Mouse (Mus musculus) kidney, embryonic 15.5 days (tissue): ENCODE data around the gene Slc5a4b. TPM values are rescaled to one million over a fixed set of nuclear protein-coding genes. Genes with fewer than 3 reads are reported as not detected.
"Not testable (repeated sequence)": the region's sequence is repeated elsewhere in the genome, so short reads cannot be mapped to it uniquely, and the experiment has no call there.

Source experiments
- ATAC-seq: fragments of 200-750 bp; cut with Nextera tagmentation; replicated peaks from 2 replicates; pipeline ENCODE4 v1.8.0; 2017; ENCODE audit warnings: moderate TSS enrichment; ENCODE audit not compliant: low FRiP score
- H3K27ac ChIP-seq: fragments of 300-500 bp; sonication (generic); 2 replicates; pipeline ENCODE4 v1.5.1; 2015; ENCODE audit warnings: mild to moderate bottlenecking, inconsistent platforms
- H3K27me3 ChIP-seq: fragments of 300-500 bp; sonication (generic); 2 replicates; pipeline ENCODE4 v1.6.1; 2015; ENCODE audit warnings: inconsistent platforms
- H3K36me3 ChIP-seq: fragments of 300-500 bp; sonication (generic); 2 replicates; pipeline ENCODE4 v1.6.1; 2015; ENCODE audit warnings: inconsistent platforms
- H3K4me1 ChIP-seq: fragments of 300-500 bp; sonication (generic); 2 replicates; pipeline ENCODE4 v1.6.1; 2015; ENCODE audit warnings: inconsistent platforms
- H3K4me2 ChIP-seq: fragments of 300-500 bp; sonication (generic); 2 replicates; pipeline ENCODE4 v1.6.1; 2015; ENCODE audit warnings: moderate library complexity, mild to moderate bottlenecking, inconsistent platforms
- H3K4me3 ChIP-seq: fragments of 300-500 bp; sonication (generic); replicated peaks from 2 replicates; pipeline ENCODE4 v1.5.1; 2015; ENCODE audit warnings: mild to moderate bottlenecking, inconsistent platforms
- H3K9ac ChIP-seq: fragments of 300-500 bp; sonication (generic); 2 replicates; pipeline ENCODE4 v1.6.1; 2015; ENCODE audit warnings: mild to moderate bottlenecking, inconsistent platforms
- H3K9me3 ChIP-seq: fragments of 300-500 bp; sonication (generic); replicated peaks from 2 replicates; pipeline ENCODE4 v1.6.1; 2016; ENCODE audit warnings: inconsistent platforms
- WGBS: fragments of 180-500 bp; shearing (Covaris S2); methylation state at CpG from one replicate; pipeline ENCODE4 v1.1.7; 2015; ENCODE audit warnings: mixed read lengths; 5-methylcytosine and 5-hydroxymethylcytosine counted together
- polyA plus RNA-seq: library from polyadenylated mRNA; unstranded; fragments of >200 nt; fragmentation: Nextera tagmentation; extraction: Ambion mirVana; gene quantifications from 2 replicates; pipeline ENCODE4 v1.2.1, GENCODE M21; 2015

Slc5a4b gene
- polyA plus RNA-seq, 1 experiment from 2014 or later: 0.18 TPM

DNA sequence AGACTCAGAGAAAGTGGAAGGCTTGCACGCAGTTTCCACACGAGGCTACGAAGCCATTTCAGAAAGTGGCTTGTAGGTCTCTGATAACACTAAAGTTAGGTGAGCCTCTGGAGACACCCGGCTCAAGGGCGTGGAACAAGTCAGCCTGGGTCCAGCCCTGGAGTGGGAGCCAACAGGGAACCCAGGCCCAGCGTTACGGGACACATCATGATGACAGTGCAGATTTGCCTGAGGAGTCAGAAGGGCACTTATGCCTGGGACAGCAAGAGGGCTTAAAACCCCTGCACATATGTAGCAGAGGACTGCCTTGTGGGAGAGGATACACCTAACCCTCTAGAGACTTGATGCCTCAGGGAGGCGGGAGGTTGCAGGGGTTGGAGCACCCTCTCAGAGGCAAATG, 14.2 kb downstream of the Slc5a4b start:
- Histone ChIP-seq H3K27me3 (no peaks in the 10 kb centered on the region), H3K9ac (no peak overlapping the region), H3K4me1 (no peaks in the 10 kb centered on the region), H3K36me3 (no peaks in the 10 kb centered on the region), H3K9me3 (no peaks in the 10 kb centered on the region), H3K4me3 (no peak overlapping the region), H3K4me2 (no peak overlapping the region), H3K27ac (no peak overlapping the region)
- WGBS: 88% methylated on average over 8 of the region's 8 CpGs
- no peak for ATAC-seq

DNA sequence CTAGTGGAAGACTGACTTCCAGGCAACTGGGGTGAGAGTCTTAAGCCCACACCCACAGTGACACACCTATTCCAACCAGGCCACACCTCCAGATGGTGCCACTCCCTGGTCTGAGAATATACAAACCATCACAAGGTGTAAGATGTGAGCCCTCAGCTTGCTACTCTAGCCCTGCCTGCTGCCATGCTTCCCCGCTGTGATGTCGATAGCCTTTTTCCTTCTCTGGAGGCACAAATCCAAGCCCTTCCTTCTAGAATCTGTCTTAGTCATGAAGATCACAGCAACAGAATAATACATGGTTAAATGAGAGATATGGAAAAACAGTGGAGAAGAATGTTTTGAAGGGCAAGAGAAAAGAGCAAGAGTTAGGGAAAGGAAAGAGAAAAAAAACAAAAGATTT, 33.8 kb downstream of the Slc5a4b start:
- 92% methylated on average over 2 of the region's 2 CpGs for WGBS
- not testable (repeated sequence) for H3K4me3 ChIP-seq, H3K9me3 ChIP-seq, H3K9ac ChIP-seq, H3K27me3 ChIP-seq, H3K27ac ChIP-seq, H3K36me3 ChIP-seq, ATAC-seq, H3K4me1 ChIP-seq, H3K4me2 ChIP-seq

DNA sequence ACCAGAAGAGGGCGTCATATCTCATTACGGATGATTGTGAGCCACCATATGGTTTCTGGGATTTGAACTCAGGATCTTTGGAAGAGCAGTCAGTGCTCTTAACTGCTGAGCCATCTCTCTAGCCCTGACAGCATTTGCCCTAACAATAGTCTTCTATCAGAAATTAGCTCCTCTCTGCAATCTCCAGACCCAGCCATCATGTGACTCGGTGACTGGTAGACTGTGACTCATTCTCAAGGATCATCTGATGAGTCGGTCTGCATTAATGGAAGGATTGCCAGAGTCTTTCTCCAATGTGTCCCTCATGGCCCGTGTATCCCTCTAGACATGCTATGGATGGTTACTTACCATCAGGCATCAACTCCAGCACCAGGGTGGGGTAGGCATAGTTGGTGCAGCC, 38.7 kb downstream of the Slc5a4b start:
- 92% methylated on average over 5 of the region's 5 CpGs for WGBS
- not testable (repeated sequence) for H3K9me3 ChIP-seq, ATAC-seq, H3K27me3 ChIP-seq, H3K4me2 ChIP-seq, H3K27ac ChIP-seq, H3K9ac ChIP-seq, H3K36me3 ChIP-seq, H3K4me1 ChIP-seq, H3K4me3 ChIP-seq

DNA sequence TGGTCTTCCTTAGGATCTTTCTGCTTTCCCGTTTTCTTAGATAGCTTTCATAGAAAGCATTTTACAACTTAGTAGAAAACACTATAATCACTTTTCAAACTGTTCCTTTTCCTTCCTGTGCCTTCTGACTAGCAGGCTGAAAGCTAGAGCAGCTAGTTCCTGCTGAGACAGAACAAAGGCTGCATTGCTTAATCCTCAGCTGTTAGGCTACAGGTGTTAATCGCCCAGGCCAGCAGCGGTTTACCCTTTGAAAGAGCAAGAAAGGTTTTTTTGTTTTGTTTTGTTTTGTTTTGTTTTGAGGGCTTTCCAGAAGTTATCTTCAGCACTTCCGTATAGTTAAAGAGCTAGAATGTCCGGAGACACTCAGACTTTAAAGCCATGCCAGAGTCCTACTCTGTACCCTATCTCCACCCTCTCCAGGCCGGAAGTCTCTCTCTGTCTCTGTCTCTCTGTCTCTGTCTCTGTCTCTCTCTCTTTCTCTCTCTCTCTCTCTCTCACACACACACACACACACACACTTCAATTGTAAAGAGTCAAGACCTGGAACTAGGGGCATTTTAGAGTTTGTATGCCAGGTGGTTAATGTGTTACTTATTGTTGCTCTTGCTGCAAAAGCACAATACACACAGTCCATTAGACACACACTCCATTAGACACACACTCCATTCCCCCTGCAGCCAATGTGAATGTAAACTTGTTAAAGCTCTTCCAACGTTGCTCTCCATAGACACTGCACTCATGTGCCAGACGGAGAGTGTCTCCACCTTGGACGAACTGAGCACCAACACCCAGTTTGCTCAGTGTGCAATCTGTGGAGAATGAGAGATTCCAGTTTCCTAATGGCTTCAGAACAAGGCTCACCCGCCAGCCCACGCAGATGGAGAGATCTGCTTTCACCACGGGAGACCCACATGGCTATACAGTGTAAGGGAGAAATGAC, 42.8 kb downstream of the Slc5a4b start:
- Histone ChIP-seq H3K4me3 (no peak overlapping the region), H3K9me3 (no peaks in the 10 kb centered on the region), H3K9ac (no peak overlapping the region), H3K4me2 (peak overlapping the region; percentile 24), H3K4me1 (no peaks in the 10 kb centered on the region), H3K36me3 (no peaks in the 10 kb centered on the region), H3K27ac (peak overlapping the region; percentile 82), H3K27me3 (no peaks in the 10 kb centered on the region)
- peak; percentile 86 for ATAC-seq
- 19% methylated on average over 12 of the region's 12 CpGs for WGBS

DNA sequence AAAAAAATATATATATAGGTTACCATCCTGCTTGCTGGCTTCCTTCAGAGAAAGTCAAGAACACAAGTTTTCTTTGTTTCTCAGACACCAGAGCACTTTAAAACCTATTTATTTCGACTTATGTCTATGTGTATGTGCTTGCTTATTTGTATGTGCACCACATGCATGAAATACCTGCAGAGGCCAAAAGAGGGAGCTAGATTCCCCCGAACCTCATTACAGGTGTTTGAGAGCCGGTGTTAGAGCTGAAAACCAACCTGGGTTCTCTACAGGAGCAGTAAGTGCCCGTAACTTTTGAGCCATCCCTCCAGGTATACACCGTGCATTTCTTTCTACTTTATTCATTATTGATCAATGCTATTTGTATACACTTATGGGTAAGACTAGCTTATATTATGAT, 48.3 kb downstream of the Slc5a4b start:
- 93% methylated on average over 5 of the region's 5 CpGs for WGBS
- Histone ChIP-seq H3K27me3 (no peaks in the 10 kb centered on the region), H3K4me2 (no peak overlapping the region), H3K9me3 (no peaks in the 10 kb centered on the region), H3K36me3 (no peaks in the 10 kb centered on the region), H3K27ac (no peak overlapping the region), H3K4me3 (no peak overlapping the region), H3K4me1 (no peaks in the 10 kb centered on the region), H3K9ac (no peak overlapping the region)
- no peak for ATAC-seq

DNA sequence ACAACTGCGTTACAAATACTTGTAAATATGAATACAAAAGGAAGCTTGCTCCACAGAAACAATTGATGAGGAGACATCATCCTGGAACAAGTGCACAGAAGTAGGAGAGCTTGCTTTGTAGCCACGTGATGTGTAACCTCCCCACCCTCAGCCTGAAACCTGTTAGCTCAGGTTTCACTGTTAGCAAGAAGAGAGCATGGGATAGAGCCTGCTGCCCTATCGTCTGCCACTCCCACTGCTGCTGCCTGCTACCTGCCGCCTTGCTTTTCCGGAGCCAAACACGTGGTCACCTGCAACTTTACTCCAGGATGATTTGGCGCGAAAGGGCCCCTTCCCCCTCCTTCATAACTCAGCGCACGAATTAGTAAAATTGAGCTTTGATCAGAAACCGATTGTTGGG, 58.9 kb downstream of the Slc5a4b start:
- H3K36me3 ChIP-seq: no peaks in the 10 kb centered on the region
- no peak overlapping the region for H3K27ac ChIP-seq
- no peaks in the 10 kb centered on the region for H3K9me3 ChIP-seq
- H3K4me3 ChIP-seq: no peak overlapping the region
- 0 out of 2 replicates have a peak, but pooled peaks cover 3% of the 10 kb centered on the region for H3K4me1 ChIP-seq
- H3K27me3 ChIP-seq: no peaks in the 10 kb centered on the region
- ATAC-seq: no peak
- no peak overlapping the region for H3K9ac ChIP-seq
- H3K4me2 ChIP-seq: no peak overlapping the region
- 78% methylated on average over 11 of the region's 11 CpGs for WGBS

DNA sequence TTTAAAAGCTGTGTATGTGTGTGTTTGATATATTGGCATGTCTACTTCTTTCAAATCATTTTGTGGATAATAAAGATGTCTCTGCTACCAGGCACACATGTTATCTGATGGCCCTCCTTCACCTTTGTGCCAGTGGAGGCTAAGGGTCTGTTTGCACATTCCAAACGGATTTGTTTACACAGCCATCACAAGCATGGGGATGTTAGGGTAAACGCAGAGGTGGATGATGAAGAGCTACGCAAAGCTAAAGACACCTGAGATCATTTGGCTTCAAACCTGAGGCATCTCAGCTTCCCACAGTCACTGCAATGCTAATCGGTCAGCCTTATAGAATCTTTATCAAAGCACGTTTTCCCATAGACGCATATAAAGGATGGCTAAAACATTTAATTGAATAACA, 61.8 kb downstream of the Slc5a4b start:
- H3K27me3 ChIP-seq: no peaks in the 10 kb centered on the region
- H3K9ac ChIP-seq: no peak overlapping the region
- no peak for ATAC-seq
- 0 out of 2 replicates have a peak, but pooled peaks cover 3% of the 10 kb centered on the region for H3K4me1 ChIP-seq
- WGBS: 40% methylated on average over 6 of the region's 6 CpGs
- H3K27ac ChIP-seq: no peak overlapping the region
- H3K36me3 ChIP-seq: 0 out of 2 replicates have a peak, but pooled peaks cover 6% of the 10 kb centered on the region
- no peaks in the 10 kb centered on the region for H3K9me3 ChIP-seq
- H3K4me2 ChIP-seq: no peak overlapping the region
- H3K4me3 ChIP-seq: no peak overlapping the region

DNA sequence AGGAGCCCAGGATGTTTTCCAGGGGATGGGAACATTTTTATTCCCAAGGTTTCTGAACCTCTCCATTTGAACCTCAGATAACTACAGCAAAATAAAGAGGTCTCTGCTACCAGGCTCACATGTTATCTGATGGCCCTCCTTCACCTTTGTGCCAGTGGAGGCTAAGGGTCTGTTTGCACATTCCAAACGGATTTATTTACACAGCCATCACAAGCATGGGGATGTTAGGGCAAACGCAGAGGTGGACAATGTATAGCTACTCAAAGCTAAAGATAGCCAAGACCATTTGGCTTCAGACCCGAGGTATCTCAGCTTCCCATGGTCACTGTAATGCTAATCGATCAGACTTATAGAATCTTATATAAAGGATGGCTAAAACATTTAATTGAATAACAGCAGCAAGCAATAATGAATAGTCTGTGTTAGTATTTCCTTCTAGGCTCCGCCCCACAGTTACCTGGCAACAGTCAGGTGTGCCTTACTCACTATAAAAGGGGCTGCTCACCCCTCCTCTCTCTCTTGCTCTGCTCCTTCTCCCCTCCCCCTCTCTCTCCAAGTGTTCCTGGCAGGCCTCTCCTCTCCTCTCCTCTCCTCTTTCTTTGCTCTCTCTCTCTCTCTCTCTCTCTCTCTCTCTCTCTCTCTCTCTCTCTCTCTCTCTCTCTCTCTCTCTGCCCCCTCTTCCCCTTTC, 63.4 kb downstream of the Slc5a4b start:
- no peaks in the 10 kb centered on the region for H3K9me3 ChIP-seq
- no peak for ATAC-seq
- H3K4me1 ChIP-seq: 0 out of 2 replicates have a peak, but pooled peaks cover 3% of the 10 kb centered on the region
- no peak overlapping the region for H3K9ac ChIP-seq
- 42% methylated on average over 5 of the region's 5 CpGs for WGBS
- H3K4me2 ChIP-seq: no peak overlapping the region
- no peaks in the 10 kb centered on the region for H3K27me3 ChIP-seq
- no peak overlapping the region for H3K4me3 ChIP-seq
- H3K27ac ChIP-seq: no peak overlapping the region
- peaks cover 15% of the 10 kb centered on the region for H3K36me3 ChIP-seq

DNA sequence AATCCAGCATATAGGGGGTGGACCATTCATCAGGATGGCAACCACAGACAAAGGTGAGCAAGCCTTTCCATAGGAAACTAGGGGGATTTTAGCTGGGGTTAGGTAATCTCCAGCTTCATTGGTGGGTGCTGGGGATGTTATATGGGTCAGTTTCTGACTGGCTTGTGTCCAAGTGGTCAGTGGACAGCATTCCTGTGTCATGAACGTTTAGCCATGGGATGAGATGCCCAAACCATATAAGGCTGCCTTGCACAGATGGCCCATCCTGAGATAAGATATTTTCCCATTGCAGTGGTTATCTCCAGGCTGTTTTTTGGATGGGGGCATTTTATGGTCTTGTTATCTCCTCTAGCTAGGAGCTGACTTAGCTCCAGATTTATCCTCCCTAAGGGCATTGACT, 64.0 kb downstream of the Slc5a4b start:
- H3K27me3 ChIP-seq: no peaks in the 10 kb centered on the region
- H3K4me3 ChIP-seq: no peak overlapping the region
- no peak for ATAC-seq
- no peak overlapping the region for H3K4me2 ChIP-seq
- H3K9me3 ChIP-seq: no peaks in the 10 kb centered on the region
- no peak overlapping the region for H3K9ac ChIP-seq
- H3K27ac ChIP-seq: no peak overlapping the region
- H3K36me3 ChIP-seq: peaks cover 15% of the 10 kb centered on the region
- WGBS: 36% methylated on average over 1 of the region's 1 CpGs
- 0 out of 2 replicates have a peak, but pooled peaks cover 3% of the 10 kb centered on the region for H3K4me1 ChIP-seq

DNA sequence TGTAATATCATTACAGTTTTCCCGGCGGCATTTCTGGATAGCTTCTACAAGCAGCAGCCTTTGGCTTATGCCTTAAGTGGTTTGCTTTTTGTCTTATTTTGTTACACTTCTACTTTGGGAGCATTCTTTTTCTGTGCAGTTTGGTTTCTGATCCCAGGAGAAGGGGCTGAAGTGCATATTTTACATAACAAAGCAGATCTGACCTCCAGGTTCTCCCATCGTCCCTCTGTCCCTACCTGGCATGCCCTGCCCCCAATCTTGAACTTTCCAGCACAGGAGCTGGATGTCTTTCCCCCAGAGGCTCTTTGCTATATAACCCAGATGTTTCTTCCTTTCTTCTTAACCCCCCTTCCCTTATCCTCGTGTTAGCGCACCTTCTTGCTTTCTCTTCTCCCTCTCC, 65.4 kb downstream of the Slc5a4b start:
- Histone ChIP-seq H3K4me2 (no peak overlapping the region), H3K4me3 (no peak overlapping the region), H3K36me3 (peaks cover 27% of the 10 kb centered on the region), H3K27ac (no peak overlapping the region), H3K9ac (no peak overlapping the region), H3K9me3 (no peaks in the 10 kb centered on the region), H3K4me1 (0 out of 2 replicates have a peak, but pooled peaks cover 3% of the 10 kb centered on the region), H3K27me3 (no peaks in the 10 kb centered on the region)
- no peak for ATAC-seq
- 43% methylated on average over 5 of the region's 5 CpGs for WGBS

DNA sequence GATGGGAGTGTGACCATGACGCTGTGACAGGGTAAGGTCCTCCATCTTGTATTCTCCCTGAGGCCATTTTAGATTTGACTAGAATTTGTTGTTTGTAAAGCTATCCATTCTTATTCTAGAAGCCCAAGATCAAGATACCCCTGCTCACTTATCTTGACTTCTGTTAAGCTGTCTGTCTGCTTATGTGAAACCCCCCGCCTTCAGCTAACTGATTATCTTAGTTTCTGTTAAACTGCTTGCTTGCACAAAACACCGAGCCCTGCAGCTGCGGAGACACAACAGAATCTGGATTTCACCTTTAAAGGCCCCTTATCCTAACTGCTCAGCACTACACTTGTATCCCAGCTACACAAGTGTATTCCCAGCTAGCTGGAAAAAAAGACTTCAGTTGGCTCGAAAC, 73.8 kb downstream of the Slc5a4b start:
- peaks cover 67% of the 10 kb centered on the region for H3K36me3 ChIP-seq
- no peak overlapping the region for H3K27ac ChIP-seq
- H3K4me2 ChIP-seq: no peak overlapping the region
- H3K9ac ChIP-seq: no peak overlapping the region
- no peak for ATAC-seq
- H3K27me3 ChIP-seq: no peaks in the 10 kb centered on the region
- H3K9me3 ChIP-seq: no peaks in the 10 kb centered on the region
- H3K4me1 ChIP-seq: peaks cover 14% of the 10 kb centered on the region
- WGBS: 92% methylated on average over 5 of the region's 5 CpGs
- H3K4me3 ChIP-seq: no peak overlapping the region

DNA sequence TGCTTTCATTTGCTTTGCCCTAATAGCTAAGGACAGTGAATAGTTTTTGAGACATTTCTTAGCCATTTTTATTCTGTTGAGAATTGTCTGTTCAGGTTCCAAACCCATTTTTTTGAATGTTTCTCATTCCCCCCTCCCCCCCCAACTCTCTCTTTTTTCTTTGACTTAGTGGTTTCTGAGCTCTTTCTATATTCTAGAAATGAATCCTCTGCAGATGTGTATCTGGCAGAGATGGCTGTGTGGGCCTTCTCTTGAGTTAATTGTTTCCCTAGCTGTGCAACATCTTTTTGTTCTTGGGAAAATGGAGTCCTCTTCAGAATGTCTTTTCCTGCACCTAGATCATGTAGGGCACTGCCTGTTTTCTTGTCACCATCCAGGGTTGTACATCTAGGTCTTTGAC, 75.5 kb downstream of the Slc5a4b start:
- Histone ChIP-seq H3K4me1 (peaks cover 17% of the 10 kb centered on the region), H3K4me3 (no peak overlapping the region), H3K36me3 (peaks cover 54% of the 10 kb centered on the region), H3K9ac (no peak overlapping the region), H3K27ac (no peak overlapping the region), H3K4me2 (no peak overlapping the region), H3K9me3 (no peaks in the 10 kb centered on the region), H3K27me3 (no peaks in the 10 kb centered on the region)
- ATAC-seq: no peak
